Mouse (Mus musculus): Measurements from ENCODE around the gene Slc44a1. TPM values are rescaled to one million over a fixed set of nuclear protein-coding genes. Genes with fewer than 3 reads are reported as not detected.
A peak's percentile ranks its signal among the peaks of the same experiment; 100 is the strongest.

The Slc44a1 gene
- polyA plus RNA-seq, 1 experiment from 2014 or later, result 17.2 TPM

DNA sequence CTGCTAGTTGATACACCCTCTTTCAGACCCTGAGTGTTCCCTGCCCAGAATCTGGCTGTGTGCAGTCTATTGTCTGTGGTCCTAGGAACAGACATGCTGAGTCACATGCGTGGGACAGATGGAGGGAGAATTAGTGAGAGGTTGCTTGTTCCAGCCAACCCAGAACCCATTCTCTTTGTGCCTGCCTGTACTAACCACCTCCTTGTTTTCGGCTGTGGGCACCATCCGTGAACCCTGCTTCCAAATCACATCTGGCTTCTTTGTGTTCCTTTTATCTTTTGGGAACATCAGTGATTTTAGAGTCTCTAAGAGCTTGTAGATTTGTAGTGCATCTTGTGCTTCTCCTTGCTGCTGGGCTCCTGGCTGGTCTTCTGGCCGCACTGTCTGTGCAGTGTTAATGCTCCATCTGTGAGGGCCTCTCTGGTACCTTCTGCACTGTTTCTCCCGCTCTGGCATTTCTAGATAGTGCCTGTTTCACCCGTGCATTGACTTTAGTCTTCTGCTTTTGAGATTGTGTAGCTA lies 75.9 kb downstream of the Slc44a1 start:
- 71% methylated on average over 6 of the region's 6 CpGs for WGBS
- ATAC-seq, result peak; percentile 47; the same call in 1 of the 2 replicates
- H3K4me2 ChIP-seq (ENCODE audit: low read depth, low read length), result no peak overlapping the region

DNA sequence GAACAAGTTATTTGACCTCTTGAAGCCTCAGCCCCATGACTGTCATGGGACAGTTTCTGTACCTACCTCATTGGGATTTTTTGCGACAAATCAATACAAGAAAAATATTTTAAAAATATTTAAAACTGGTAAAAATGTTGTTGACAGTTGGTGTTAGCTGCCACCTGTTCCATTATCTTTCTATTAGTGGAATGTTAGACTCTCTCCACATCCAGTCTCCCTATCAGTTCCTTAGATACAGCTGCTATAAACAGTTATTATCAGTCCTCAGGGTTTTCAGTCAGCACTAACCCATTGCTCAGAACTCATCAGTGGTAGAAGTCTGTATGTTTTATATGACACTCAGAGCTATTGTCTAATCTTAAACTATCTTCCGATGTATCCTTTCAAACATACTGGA lies 79.2 kb downstream of the Slc44a1 start:
- no peak overlapping the region for H3K27ac ChIP-seq (ENCODE audit: low read length)
- no peaks in the 10 kb centered on the region for H3K36me3 ChIP-seq (ENCODE audit: control insufficient read depth, insufficient read depth, low read length)
- no peaks in the 10 kb centered on the region for H3K9me3 ChIP-seq (ENCODE audit: control insufficient read depth, low read length)
- no peak overlapping the region for H3K9ac ChIP-seq (ENCODE audit: low read depth, low read length)
- 98% methylated on average over 2 of the region's 2 CpGs for WGBS
- no peaks in the 10 kb centered on the region; the same call in 1 of the 2 replicates for H3K4me1 ChIP-seq (ENCODE audit: control insufficient read depth, insufficient read depth, low read length)
- H3K4me2 ChIP-seq (ENCODE audit: low read depth, low read length), result no peak overlapping the region
- no peak overlapping the region for H3K4me3 ChIP-seq (ENCODE audit: low read length)
- H3K27me3 ChIP-seq (replicated peaks; ENCODE audit: control insufficient read depth, insufficient read depth, low read length), result no peaks in the 10 kb centered on the region
- no peak for ATAC-seq

More for the DNA sequence above, 75.9 kb downstream of the Slc44a1 start:
- Histone ChIP-seq H3K9ac (ENCODE audit: low read depth, low read length) (no peak overlapping the region), H3K9me3 (ENCODE audit: control insufficient read depth, low read length) (no peaks in the 10 kb centered on the region), H3K4me3 (ENCODE audit: low read length) (no peak overlapping the region), H3K27me3 (replicated peaks; ENCODE audit: control insufficient read depth, insufficient read depth, low read length) (no peaks in the 10 kb centered on the region), H3K27ac (ENCODE audit: low read length) (no peak overlapping the region), H3K4me1 (ENCODE audit: control insufficient read depth, insufficient read depth, low read length) (peaks cover 14% of the 10 kb centered on the region), H3K36me3 (ENCODE audit: control insufficient read depth, insufficient read depth, low read length) (no peaks in the 10 kb centered on the region)

DNA sequence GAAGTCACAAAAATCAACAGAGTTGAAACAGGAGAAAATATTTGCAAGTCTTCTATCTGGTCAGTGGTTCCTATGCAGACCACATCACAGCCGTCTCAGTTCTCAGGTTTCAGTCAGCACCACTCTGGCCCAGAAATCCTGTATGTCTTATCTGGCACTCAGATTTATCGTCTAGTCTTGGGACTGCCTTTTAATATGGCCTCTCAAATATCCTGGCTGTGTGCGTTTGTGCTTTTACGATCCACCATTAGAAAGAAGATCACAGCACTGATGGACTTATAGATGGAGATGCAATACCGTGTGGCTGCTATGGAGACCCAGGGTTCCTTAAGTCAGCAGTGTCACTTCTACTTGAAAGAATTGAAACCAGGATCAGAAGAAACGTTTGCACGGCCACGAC lies 80.8 kb downstream of the Slc44a1 start:
- no peak overlapping the region for H3K4me3 ChIP-seq (ENCODE audit: low read length)
- no peaks in the 10 kb centered on the region for H3K9me3 ChIP-seq (ENCODE audit: control insufficient read depth, low read length)
- H3K4me2 ChIP-seq (ENCODE audit: low read depth, low read length), result no peak overlapping the region
- H3K9ac ChIP-seq (ENCODE audit: low read depth, low read length), result no peak overlapping the region
- H3K27ac ChIP-seq (ENCODE audit: low read length), result no peak overlapping the region
- WGBS, result 68% methylated on average over 8 of the region's 8 CpGs
- no peaks in the 10 kb centered on the region for H3K36me3 ChIP-seq (ENCODE audit: control insufficient read depth, insufficient read depth, low read length)
- ATAC-seq, result no peak
- no peaks in the 10 kb centered on the region; the same call in 1 of the 2 replicates for H3K4me1 ChIP-seq (ENCODE audit: control insufficient read depth, insufficient read depth, low read length)
- no peaks in the 10 kb centered on the region for H3K27me3 ChIP-seq (replicated peaks; ENCODE audit: control insufficient read depth, insufficient read depth, low read length)

DNA sequence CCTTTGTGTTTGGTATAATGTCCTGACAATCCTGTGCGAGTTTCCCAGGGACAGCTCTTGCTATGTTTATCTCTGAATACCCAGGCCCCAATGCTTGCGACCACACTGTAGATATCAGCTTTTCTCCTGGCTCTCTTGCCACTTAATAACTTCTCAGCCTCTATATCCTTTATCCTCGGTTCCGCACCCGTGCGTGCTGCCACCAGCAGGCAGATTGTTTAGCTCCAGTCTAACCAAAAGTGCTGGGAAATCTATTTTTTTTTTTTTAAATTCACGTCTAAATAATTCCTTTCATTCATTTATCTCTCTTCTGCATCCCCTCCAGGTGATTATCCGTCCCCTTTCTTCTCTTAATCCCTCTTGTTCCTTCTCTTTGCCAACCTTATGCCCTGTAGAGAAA lies 82.4 kb downstream of the Slc44a1 start:
- ATAC-seq, result no peak
- Histone ChIP-seq H3K9ac (ENCODE audit: low read depth, low read length) (no peak overlapping the region), H3K27ac (ENCODE audit: low read length) (no peak overlapping the region), H3K27me3 (replicated peaks; ENCODE audit: control insufficient read depth, insufficient read depth, low read length) (no peaks in the 10 kb centered on the region), H3K4me2 (ENCODE audit: low read depth, low read length) (no peak overlapping the region), H3K4me3 (ENCODE audit: low read length) (no peak overlapping the region), H3K9me3 (ENCODE audit: control insufficient read depth, low read length) (no peaks in the 10 kb centered on the region), H3K36me3 (ENCODE audit: control insufficient read depth, insufficient read depth, low read length) (no peaks in the 10 kb centered on the region), H3K4me1 (ENCODE audit: control insufficient read depth, insufficient read depth, low read length) (no peaks in the 10 kb centered on the region; the same call in 1 of the 2 replicates)
- WGBS, result 78% methylated on average over 8 of the region's 8 CpGs

DNA sequence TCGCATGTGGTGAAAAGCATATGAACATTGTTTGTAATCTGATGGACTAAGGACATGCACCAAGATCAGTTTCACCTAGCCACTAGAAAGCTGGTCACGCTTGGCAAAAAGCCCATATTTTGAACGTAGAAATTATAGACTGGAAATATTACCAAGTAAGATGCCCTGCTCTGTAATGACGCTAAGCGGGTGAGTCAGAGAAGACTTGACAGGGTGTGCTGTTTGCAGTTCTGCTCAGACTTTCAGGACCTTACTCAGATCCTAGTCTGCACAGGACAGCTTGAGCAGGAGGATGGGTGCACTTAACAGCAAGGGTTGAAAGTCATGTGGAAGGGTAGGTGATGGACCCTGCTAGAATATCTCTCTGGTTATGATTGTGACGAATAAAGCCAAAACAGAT lies 85.3 kb downstream of the Slc44a1 start:
- Histone ChIP-seq H3K9me3 (ENCODE audit: control insufficient read depth, low read length) (no peaks in the 10 kb centered on the region), H3K4me2 (ENCODE audit: low read depth, low read length) (no peak overlapping the region), H3K9ac (ENCODE audit: low read depth, low read length) (no peak overlapping the region), H3K36me3 (ENCODE audit: control insufficient read depth, insufficient read depth, low read length) (no peaks in the 10 kb centered on the region), H3K4me1 (ENCODE audit: control insufficient read depth, insufficient read depth, low read length) (no peaks in the 10 kb centered on the region; the same call in 1 of the 2 replicates), H3K27ac (ENCODE audit: low read length) (no peak overlapping the region), H3K4me3 (ENCODE audit: low read length) (no peak overlapping the region), H3K27me3 (replicated peaks; ENCODE audit: control insufficient read depth, insufficient read depth, low read length) (no peaks in the 10 kb centered on the region)
- WGBS, result 78% methylated on average over 6 of the region's 6 CpGs
- no peak for ATAC-seq

DNA sequence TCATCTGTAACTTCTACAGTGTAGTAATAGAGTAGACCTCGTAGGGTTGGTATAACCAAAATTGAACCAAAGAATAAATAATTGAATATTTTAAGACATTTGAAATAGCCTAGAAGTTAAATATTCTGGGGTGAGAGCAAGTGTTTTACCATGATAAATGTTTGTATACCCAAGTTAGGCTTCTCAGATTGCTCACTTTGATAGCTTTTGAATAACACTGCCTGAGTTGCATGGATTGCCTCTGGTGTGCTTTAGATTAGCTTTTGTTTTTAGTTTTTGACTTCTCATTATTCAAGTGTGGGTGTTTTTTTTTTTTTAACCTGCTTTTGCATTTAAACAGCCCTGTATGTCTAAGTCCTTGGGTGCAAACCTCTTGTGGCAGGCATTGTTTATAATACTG lies 85.8 kb downstream of the Slc44a1 start:
- 50% methylated on average over 1 of the region's 1 CpGs for WGBS
- no peaks in the 10 kb centered on the region; the same call in 1 of the 2 replicates for H3K4me1 ChIP-seq (ENCODE audit: control insufficient read depth, insufficient read depth, low read length)
- no peak overlapping the region for H3K9ac ChIP-seq (ENCODE audit: low read depth, low read length)
- no peaks in the 10 kb centered on the region for H3K36me3 ChIP-seq (ENCODE audit: control insufficient read depth, insufficient read depth, low read length)
- H3K4me2 ChIP-seq (ENCODE audit: low read depth, low read length), result no peak overlapping the region
- no peak for ATAC-seq
- H3K27ac ChIP-seq (ENCODE audit: low read length), result no peak overlapping the region
- no peaks in the 10 kb centered on the region for H3K9me3 ChIP-seq (ENCODE audit: control insufficient read depth, low read length)
- no peak overlapping the region for H3K4me3 ChIP-seq (ENCODE audit: low read length)
- H3K27me3 ChIP-seq (replicated peaks; ENCODE audit: control insufficient read depth, insufficient read depth, low read length), result no peaks in the 10 kb centered on the region

DNA sequence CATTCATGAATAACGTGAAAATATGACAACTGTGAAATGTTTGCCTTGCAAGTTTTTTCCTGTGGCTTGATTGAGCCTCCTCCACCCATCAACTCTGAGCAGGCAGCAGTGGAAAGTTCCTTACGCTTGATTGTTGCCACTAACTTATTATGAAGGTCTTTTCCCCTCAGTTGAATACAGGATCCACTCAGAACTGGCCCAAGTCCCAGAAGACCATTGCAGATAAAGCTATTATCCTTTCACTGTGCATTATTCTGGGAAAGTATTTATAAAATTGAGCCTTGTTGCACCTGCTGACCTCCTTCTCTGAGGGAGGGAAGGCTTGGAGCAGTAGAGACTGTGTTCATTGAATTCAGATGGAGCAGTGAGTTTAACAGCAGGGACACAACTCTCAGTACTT lies 86.2 kb downstream of the Slc44a1 start:
- WGBS, result 43% methylated on average over 2 of the region's 2 CpGs
- Histone ChIP-seq H3K27ac (ENCODE audit: low read length) (no peak overlapping the region), H3K36me3 (ENCODE audit: control insufficient read depth, insufficient read depth, low read length) (no peaks in the 10 kb centered on the region), H3K9me3 (ENCODE audit: control insufficient read depth, low read length) (no peaks in the 10 kb centered on the region), H3K4me1 (ENCODE audit: control insufficient read depth, insufficient read depth, low read length) (no peaks in the 10 kb centered on the region; the same call in 1 of the 2 replicates), H3K9ac (ENCODE audit: low read depth, low read length) (no peak overlapping the region), H3K27me3 (replicated peaks; ENCODE audit: control insufficient read depth, insufficient read depth, low read length) (no peaks in the 10 kb centered on the region), H3K4me3 (ENCODE audit: low read length) (no peak overlapping the region), H3K4me2 (ENCODE audit: low read depth, low read length) (no peak overlapping the region)
- no peak for ATAC-seq

DNA sequence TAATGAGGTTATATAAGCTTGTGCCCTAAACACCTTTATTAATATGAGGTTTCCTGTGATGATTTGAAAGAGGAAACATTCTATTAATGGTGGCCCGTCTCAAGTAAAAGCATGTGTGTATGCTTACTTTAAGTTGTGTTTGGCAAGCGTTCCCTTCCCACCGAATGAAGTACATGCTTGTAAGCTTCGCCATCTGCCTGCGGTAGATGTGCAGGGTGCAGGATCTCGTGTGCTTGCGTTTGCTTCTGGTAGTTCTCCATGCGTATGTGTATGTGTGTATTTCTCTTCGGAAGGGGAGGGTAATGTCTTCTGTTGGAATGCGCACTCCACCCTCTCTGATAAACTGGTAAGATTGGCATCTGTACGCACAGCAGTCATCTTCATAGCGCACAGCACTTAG lies 95.6 kb downstream of the Slc44a1 start:
- H3K4me1 ChIP-seq (ENCODE audit: control insufficient read depth, insufficient read depth, low read length), result 0 out of 2 replicates have a peak, but pooled peaks cover 9% of the 10 kb centered on the region
- 86% methylated on average over 12 of the region's 12 CpGs for WGBS
- no peak overlapping the region for H3K27ac ChIP-seq (ENCODE audit: low read length)
- no peaks in the 10 kb centered on the region for H3K9me3 ChIP-seq (ENCODE audit: control insufficient read depth, low read length)
- no peak overlapping the region for H3K4me3 ChIP-seq (ENCODE audit: low read length)
- ATAC-seq, result no peak
- H3K36me3 ChIP-seq (ENCODE audit: control insufficient read depth, insufficient read depth, low read length), result peaks cover 4% of the 10 kb centered on the region; the same call in 1 of the 2 replicates
- no peak overlapping the region for H3K4me2 ChIP-seq (ENCODE audit: low read depth, low read length)
- no peak overlapping the region for H3K9ac ChIP-seq (ENCODE audit: low read depth, low read length)
- no peaks in the 10 kb centered on the region for H3K27me3 ChIP-seq (replicated peaks; ENCODE audit: control insufficient read depth, insufficient read depth, low read length)

DNA sequence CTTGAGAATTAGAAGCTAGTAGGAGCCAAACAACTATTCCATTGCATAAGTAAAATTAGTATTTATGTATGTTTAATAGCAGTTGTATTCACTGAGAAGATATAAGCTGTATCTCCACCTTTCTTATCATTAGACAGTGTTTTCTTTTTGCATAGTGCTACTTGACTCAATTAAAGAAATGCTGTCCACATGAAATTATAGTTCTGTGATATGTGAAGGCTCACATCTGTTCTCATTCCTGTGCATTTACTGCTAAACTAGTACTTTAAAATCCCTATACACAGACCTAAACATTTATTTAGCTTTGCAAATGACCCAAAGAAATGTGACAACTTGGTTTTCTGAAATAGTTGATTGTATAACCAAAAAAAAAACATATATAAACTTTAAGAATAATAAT lies 96.9 kb downstream of the Slc44a1 start:
- no peaks in the 10 kb centered on the region for H3K27me3 ChIP-seq (replicated peaks; ENCODE audit: control insufficient read depth, insufficient read depth, low read length)
- H3K27ac ChIP-seq (ENCODE audit: low read length), result no peak overlapping the region
- no peak for ATAC-seq
- no peak overlapping the region for H3K9ac ChIP-seq (ENCODE audit: low read depth, low read length)
- no peak overlapping the region for H3K4me2 ChIP-seq (ENCODE audit: low read depth, low read length)
- H3K9me3 ChIP-seq (ENCODE audit: control insufficient read depth, low read length), result no peaks in the 10 kb centered on the region
- peaks cover 4% of the 10 kb centered on the region; the same call in 1 of the 2 replicates for H3K36me3 ChIP-seq (ENCODE audit: control insufficient read depth, insufficient read depth, low read length)
- 0 out of 2 replicates have a peak, but pooled peaks cover 9% of the 10 kb centered on the region for H3K4me1 ChIP-seq (ENCODE audit: control insufficient read depth, insufficient read depth, low read length)
- no peak overlapping the region for H3K4me3 ChIP-seq (ENCODE audit: low read length)

DNA sequence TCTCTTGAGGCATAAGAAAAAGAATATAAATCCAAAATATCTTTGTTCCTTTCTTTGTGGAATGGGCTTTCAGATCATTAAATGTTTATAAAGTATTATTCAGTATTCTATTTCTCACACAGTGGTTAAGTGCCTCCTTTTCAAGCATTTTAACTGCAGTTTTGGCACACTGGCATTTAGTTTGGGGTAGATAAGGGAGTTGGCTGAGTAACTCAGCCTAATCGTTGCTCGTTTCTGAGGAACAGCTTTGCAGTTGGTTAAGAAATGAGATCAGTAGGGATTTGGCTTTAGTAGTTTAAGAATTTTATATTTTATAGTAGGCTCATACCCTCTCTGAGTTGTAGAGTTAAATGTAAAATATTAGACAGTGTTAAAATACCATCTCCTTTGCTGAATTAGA lies 97.3 kb downstream of the Slc44a1 start:
- H3K4me3 ChIP-seq (ENCODE audit: low read length), result no peak overlapping the region
- 0 out of 2 replicates have a peak, but pooled peaks cover 9% of the 10 kb centered on the region for H3K4me1 ChIP-seq (ENCODE audit: control insufficient read depth, insufficient read depth, low read length)
- no peak overlapping the region for H3K4me2 ChIP-seq (ENCODE audit: low read depth, low read length)
- H3K27me3 ChIP-seq (replicated peaks; ENCODE audit: control insufficient read depth, insufficient read depth, low read length), result no peaks in the 10 kb centered on the region
- WGBS, result 84% methylated on average over 2 of the region's 2 CpGs
- H3K36me3 ChIP-seq (ENCODE audit: control insufficient read depth, insufficient read depth, low read length), result peaks cover 4% of the 10 kb centered on the region; the same call in 1 of the 2 replicates
- no peaks in the 10 kb centered on the region for H3K9me3 ChIP-seq (ENCODE audit: control insufficient read depth, low read length)
- no peak overlapping the region for H3K27ac ChIP-seq (ENCODE audit: low read length)
- ATAC-seq, result no peak
- no peak overlapping the region for H3K9ac ChIP-seq (ENCODE audit: low read depth, low read length)
